Mouse (Mus musculus) heart, embryonic 10.5 days (tissue): ENCODE data around the gene Lpcat4. TPM values are rescaled to one million over a fixed set of nuclear protein-coding genes. Genes with fewer than 3 reads are reported as not detected.

Experiments used
- DNase-seq: peaks from one replicate; pipeline ENCODE4 v3.0.0-alpha.2; 2017; ENCODE audit warnings: low spot score
- H3K27ac ChIP-seq: fragments of 300-500 bp; sonication (generic); 2 replicates; pipeline ENCODE4 v1.5.1; 2016; ENCODE audit warnings: mild to moderate bottlenecking
- H3K27me3 ChIP-seq: fragments of 300-500 bp; sonication (generic); 2 replicates; pipeline ENCODE4 v1.6.1; 2016; ENCODE audit warnings: mild to moderate bottlenecking; ENCODE audit not compliant: poor library complexity, insufficient read depth, severe bottlenecking
- H3K36me3 ChIP-seq: fragments of 300-500 bp; sonication (generic); 2 replicates; pipeline ENCODE4 v1.6.1; 2016; ENCODE audit warnings: mild to moderate bottlenecking, moderate library complexity
- H3K4me1 ChIP-seq: fragments of 300-500 bp; sonication (generic); 2 replicates; pipeline ENCODE4 v1.6.1; 2016; ENCODE audit warnings: mild to moderate bottlenecking
- H3K4me3 ChIP-seq: fragments of 300-500 bp; sonication (generic); 2 replicates; pipeline ENCODE4 v1.5.1; 2016; ENCODE audit warnings: mild to moderate bottlenecking, moderate library complexity
- H3K9me3 ChIP-seq: fragments of 300-500 bp; sonication (generic); 2 replicates; pipeline ENCODE4 v1.6.1; 2016; ENCODE audit warnings: mild to moderate bottlenecking, moderate library complexity
- WGBS: fragments of 180-500 bp; shearing (Covaris S2); methylation state at CpG from one replicate; pipeline ENCODE4 v1.1.7; 2016; 5-methylcytosine and 5-hydroxymethylcytosine counted together
- polyA plus RNA-seq: library from polyadenylated mRNA; unstranded; fragments of >200 nt; fragmentation: Nextera tagmentation; extraction: Ambion mirVana; gene quantifications from 2 replicates; pipeline ENCODE4 v1.2.1, GENCODE M21; 2016

The Lpcat4 gene
- polyA plus RNA-seq, 1 experiment from 2014 or later: 23.0 TPM

DNA sequence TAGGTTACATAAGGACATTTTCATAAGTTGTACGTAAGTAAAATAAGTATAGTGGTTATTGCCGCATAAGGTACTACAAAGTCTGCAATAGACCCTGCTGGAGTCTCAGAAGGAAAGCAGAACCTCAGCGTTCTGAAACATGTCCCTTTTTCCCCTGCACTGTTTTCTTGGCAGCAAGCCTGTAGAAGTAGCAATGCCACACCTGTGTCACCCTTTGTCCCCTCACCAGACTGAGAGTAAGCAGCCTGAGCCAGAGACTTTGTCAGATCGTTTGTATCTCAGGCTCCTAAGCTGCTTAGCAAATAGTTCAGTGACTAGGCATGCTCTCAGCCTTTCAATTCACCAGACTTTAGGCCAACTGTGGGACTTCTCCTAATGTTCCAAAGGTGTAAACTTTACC lies 47.8 kb downstream of the Lpcat4 start:
- WGBS: 71% methylated on average over 4 of the region's 4 CpGs
- no peaks in the 10 kb centered on the region for H3K9me3 ChIP-seq

DNA sequence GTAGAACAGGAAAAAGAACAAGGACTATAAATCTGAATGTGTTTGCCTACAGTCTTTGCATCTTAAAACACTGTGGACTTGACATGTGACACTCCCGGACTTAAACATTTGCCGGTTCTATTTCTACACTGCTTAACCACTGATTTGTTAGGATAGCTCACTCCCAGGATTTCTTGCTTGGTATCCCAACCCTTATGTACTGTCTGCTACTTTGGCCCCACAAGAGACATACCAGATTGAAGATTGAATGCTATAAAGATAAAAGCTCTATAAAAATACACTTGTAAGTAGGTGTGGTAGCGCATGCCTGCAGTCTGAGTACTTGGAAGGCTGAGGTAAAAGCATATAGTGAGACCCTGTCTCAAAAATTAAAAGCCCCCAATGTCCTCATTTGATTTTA lies 50.2 kb downstream of the Lpcat4 start:
- Histone ChIP-seq H3K27me3 (no peaks in the 10 kb centered on the region), H3K27ac (no peak overlapping the region), H3K4me3 (no peak overlapping the region), H3K9me3 (no peaks in the 10 kb centered on the region), H3K4me1 (no peaks in the 10 kb centered on the region), H3K36me3 (no peaks in the 10 kb centered on the region)
- no peak for DNase-seq
- 85% methylated on average over 3 of the region's 3 CpGs for WGBS

More for the DNA sequence above, 47.8 kb downstream of the Lpcat4 start:
- H3K36me3 ChIP-seq: no peaks in the 10 kb centered on the region
- H3K4me3 ChIP-seq: no peak overlapping the region
- no peaks in the 10 kb centered on the region for H3K4me1 ChIP-seq
- no peaks in the 10 kb centered on the region for H3K27me3 ChIP-seq
- DNase-seq: no peak
- no peak overlapping the region for H3K27ac ChIP-seq

DNA sequence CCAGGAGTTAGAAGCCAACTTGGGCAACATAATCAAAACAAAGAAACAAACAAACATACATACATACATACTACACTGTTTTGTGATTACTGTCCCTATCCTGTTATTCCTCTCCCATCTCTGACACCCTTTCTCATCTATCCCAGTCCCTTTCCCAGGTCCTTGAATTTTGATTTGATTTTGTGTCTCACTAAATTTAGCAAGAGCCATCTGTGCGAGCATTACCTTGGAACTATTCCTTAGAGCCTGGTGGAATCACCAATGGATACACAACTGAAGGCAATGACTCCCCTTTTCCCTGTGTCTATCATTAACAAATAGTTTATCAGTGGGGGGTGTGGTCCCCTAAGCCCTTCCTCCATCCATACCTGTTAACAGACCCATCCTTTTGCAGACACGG lies 53.6 kb downstream of the Lpcat4 start:
- Histone ChIP-seq H3K4me1 (no peaks in the 10 kb centered on the region), H3K27me3 (no peaks in the 10 kb centered on the region), H3K27ac (no peak overlapping the region), H3K9me3 (no peaks in the 10 kb centered on the region), H3K4me3 (no peak overlapping the region), H3K36me3 (no peaks in the 10 kb centered on the region)
- WGBS: 75% methylated on average over 2 of the region's 2 CpGs
- DNase-seq: no peak

DNA sequence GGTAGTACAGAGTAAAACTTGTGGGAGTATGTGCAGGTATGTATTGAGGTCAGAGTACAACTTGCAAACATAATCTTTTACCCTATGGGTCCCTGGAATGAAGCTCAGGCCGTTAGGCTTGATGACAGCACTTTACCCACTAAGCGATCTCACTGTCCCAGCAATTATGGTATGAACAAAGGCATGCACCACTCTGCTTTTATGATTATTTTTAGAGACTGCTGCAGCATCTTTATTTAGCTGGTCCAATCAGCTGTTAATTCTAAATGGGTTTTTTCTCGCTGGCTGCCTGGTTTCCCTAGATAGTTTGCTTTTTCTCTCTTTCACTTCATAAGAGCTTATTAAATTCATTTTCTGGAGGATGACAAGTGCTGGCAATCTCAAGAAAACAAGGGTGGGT lies 56.9 kb downstream of the Lpcat4 start:
- Histone ChIP-seq H3K27ac (peak overlapping the region; percentile 78; the same call in 1 of the 2 replicates), H3K9me3 (no peaks in the 10 kb centered on the region), H3K27me3 (no peaks in the 10 kb centered on the region), H3K4me3 (no peak overlapping the region), H3K36me3 (no peaks in the 10 kb centered on the region), H3K4me1 (no peaks in the 10 kb centered on the region)
- 49% methylated on average over 3 of the region's 3 CpGs for WGBS
- no peak for DNase-seq

Other genes with a start within 250 kb of the Lpcat4 start
- not detected in 2 replicates for gene Olfr1309, start 249.2 kb upstream of the Lpcat4 start, polyA plus RNA-seq
- not detected in 2 replicates for gene Olfr1310, start 226.8 kb upstream of the Lpcat4 start, polyA plus RNA-seq
- not detected in 2 replicates for gene Olfr1311, start 215.1 kb upstream of the Lpcat4 start, polyA plus RNA-seq
- gene Olfr1312, start 189.2 kb upstream of the Lpcat4 start, polyA plus RNA-seq: not detected in 2 replicates
- gene Olfr1313, start 161.6 kb upstream of the Lpcat4 start, polyA plus RNA-seq: not detected in 2 replicates
- gene Olfr1314, start 142.7 kb upstream of the Lpcat4 start, polyA plus RNA-seq: not detected in 2 replicates
- gene Olfr1315-ps1, start 124.0 kb upstream of the Lpcat4 start, polyA plus RNA-seq: not detected in 2 replicates
- not detected in 2 replicates for gene Olfr1316, start 104.5 kb upstream of the Lpcat4 start, polyA plus RNA-seq
- gene Olfr1317, start 99.1 kb upstream of the Lpcat4 start, polyA plus RNA-seq: not detected in 2 replicates
- not detected in 2 replicates for gene Olfr1318, start 85.3 kb upstream of the Lpcat4 start, polyA plus RNA-seq
- gene Nutm1, start 19.8 kb downstream of the Lpcat4 start, polyA plus RNA-seq: 0.04 and 0.07 TPM in 2 replicates
- 188 and 206 TPM in 2 replicates for gene Nop10, start 22.5 kb downstream of the Lpcat4 start, polyA plus RNA-seq
- 9.5 and 10.4 TPM in 2 replicates for gene Slc12a6, start 26.4 kb downstream of the Lpcat4 start, polyA plus RNA-seq
- gene Gm21985, start 26.8 kb downstream of the Lpcat4 start, polyA plus RNA-seq: not detected in 2 replicates
- gene Emc4, start 128.6 kb downstream of the Lpcat4 start, polyA plus RNA-seq: 114 and 134 TPM in 2 replicates
- gene Katnbl1, start 139.7 kb downstream of the Lpcat4 start, polyA plus RNA-seq: 27.4 and 36.6 TPM in 2 replicates
- gene Emc7, start 215.5 kb downstream of the Lpcat4 start, polyA plus RNA-seq: 16.1 and 18.5 TPM in 2 replicates
- gene Chrm5, start 241.3 kb downstream of the Lpcat4 start, polyA plus RNA-seq: not detected in 2 replicates